Mouse (Mus musculus) hindbrain, embryonic 14.5 days (tissue): ENCODE measurements at regions not wholly inside any gene's neighbourhood (a gene's known extent, or its start where the extent isn't known, plus 50 kb on each side); places are given as distances from the start of the nearest gene placed in this dataset.
"Not testable (repeated sequence)": the region's sequence is repeated elsewhere in the genome, so short reads cannot be mapped to it uniquely, and the experiment has no call there.

Experiments
- ATAC-seq: fragments of 200-750 bp; cut with Nextera tagmentation; 2 replicates; pipeline ENCODE4 v1.8.0; 2017; ENCODE audit warnings: moderate number of reproducible peaks, mild to moderate bottlenecking, moderate TSS enrichment, moderate library complexity; ENCODE audit not compliant: low FRiP score
- DNase-seq: peaks from one replicate; pipeline ENCODE4 v3.0.0-alpha.2; 2015; ENCODE audit warnings: low spot score
- H3K27ac ChIP-seq: fragments of 300-500 bp; sonication (generic); 2 replicates; pipeline ENCODE4 v1.5.1; 2014; ENCODE audit warnings: mild to moderate bottlenecking, moderate library complexity
- H3K27me3 ChIP-seq: fragments of 300-500 bp; sonication (generic); 2 replicates; pipeline ENCODE4 v1.6.1; 2014; ENCODE audit warnings: mild to moderate bottlenecking, low read length, mixed read lengths; ENCODE audit not compliant: control insufficient read depth, insufficient read depth
- H3K36me3 ChIP-seq: fragments of 300-500 bp; sonication (generic); replicated peaks from 2 replicates; pipeline ENCODE4 v1.6.1; 2014; ENCODE audit not compliant: control insufficient read depth, insufficient read depth
- H3K4me1 ChIP-seq: fragments of 300-500 bp; sonication (generic); replicated peaks from 2 replicates; pipeline ENCODE4 v1.6.1; 2014; ENCODE audit warnings: antibody characterized with exemption, low read length, mixed read lengths; ENCODE audit not compliant: control insufficient read depth, insufficient read depth
- H3K4me2 ChIP-seq: fragments of 300-500 bp; sonication (generic); replicated peaks from 2 replicates; pipeline ENCODE4 v1.6.1; 2014; ENCODE audit warnings: mild to moderate bottlenecking, moderate library complexity
- H3K4me3 ChIP-seq: fragments of 300-500 bp; sonication (generic); replicated peaks from 2 replicates; pipeline ENCODE4 v1.5.1; 2014; ENCODE audit warnings: mild to moderate bottlenecking, low read length
- H3K9ac ChIP-seq: fragments of 300-500 bp; sonication (generic); 2 replicates; pipeline ENCODE4 v1.6.1; 2014
- H3K9me3 ChIP-seq: fragments of 300-500 bp; sonication (generic); 2 replicates; pipeline ENCODE4 v1.6.1; 2016; ENCODE audit warnings: low read length; ENCODE audit not compliant: control insufficient read depth
- WGBS: fragments of 180-500 bp; shearing (Covaris S2); extraction: QIAGEN DNeasy Blood & Tissue Kit; methylation state at CpG from one replicate; pipeline ENCODE4 v1.1.7; 2014; 5-methylcytosine and 5-hydroxymethylcytosine counted together

DNA sequence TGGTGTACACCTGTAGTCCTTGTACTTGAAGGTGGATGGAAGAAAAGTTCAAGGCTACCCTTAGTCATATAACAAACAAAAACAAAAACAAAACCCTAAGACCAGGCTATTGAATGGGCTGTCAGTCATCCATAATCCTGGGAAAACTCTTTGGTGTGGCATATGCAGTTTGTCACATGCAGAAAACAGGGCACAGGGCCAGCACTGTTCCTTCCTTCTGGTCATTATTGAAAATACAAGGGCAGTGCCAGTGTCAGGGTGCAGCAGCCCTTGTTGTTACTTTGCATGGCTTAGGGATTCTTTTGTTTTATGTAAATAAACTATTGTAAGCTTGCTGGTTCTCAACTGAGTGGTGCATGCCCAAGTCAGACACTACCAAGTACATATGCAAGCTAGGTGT lies 623.1 kb upstream of the Chrm3 start:
- Histone ChIP-seq H3K9me3 (no peaks in the 10 kb centered on the region), H3K9ac (no peak overlapping the region), H3K4me3 (no peak overlapping the region), H3K4me2 (no peak overlapping the region), H3K4me1 (no peaks in the 10 kb centered on the region), H3K27ac (no peak overlapping the region), H3K36me3 (no peaks in the 10 kb centered on the region), H3K27me3 (no peaks in the 10 kb centered on the region)
- DNase-seq (no peak), ATAC-seq (no peak)

DNA sequence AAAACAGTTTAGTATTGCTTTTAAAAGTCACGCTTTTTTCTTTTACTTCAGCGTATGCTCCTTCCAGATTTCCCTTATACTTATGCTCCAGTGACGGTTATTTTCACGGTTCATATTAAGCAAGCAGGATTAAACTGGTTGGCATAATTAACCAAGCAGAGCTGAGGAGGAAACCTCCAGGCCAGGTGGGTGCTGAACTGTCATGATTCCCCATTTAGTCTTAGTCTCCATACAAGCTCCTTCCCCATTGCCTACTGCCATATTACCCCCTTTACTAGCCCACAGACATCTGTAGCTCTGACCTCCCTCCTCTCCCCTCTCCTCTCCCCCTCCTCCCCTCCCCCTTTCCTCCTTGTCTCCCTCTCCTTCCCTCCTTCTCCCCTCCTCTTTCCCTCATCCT lies 621.9 kb upstream of the Chrm3 start:
- Histone ChIP-seq H3K27ac (no peak overlapping the region), H3K4me2 (no peak overlapping the region), H3K4me1 (no peaks in the 10 kb centered on the region), H3K9ac (no peak overlapping the region), H3K9me3 (no peaks in the 10 kb centered on the region), H3K36me3 (no peaks in the 10 kb centered on the region), H3K27me3 (no peaks in the 10 kb centered on the region), H3K4me3 (no peak overlapping the region)
- no peak for DNase-seq
- no peak for ATAC-seq
- 79% methylated on average over 4 of the region's 4 CpGs for WGBS

DNA sequence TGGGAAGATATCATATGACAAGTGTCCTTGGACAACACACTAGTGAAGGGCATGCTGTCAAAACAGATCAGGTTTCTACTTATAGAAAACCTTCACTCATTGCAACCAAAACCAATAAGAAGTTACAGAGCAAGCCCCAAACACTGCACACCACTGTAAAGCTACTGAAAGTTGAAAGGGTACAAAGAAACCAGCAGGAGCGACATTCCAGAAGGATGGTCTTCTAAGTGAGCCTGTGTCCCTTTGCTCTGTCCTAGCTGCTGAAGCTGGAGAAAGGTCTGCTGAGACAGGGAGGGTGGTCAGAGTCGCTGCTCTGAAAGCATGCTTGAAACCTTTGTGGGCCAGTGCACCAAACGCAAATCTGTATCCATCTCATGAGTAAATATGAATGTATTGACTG lies 611.3 kb upstream of the Chrm3 start:
- Histone ChIP-seq H3K27ac (no peak overlapping the region), H3K4me1 (no peaks in the 10 kb centered on the region), H3K4me2 (no peak overlapping the region), H3K9me3 (no peaks in the 10 kb centered on the region), H3K36me3 (no peaks in the 10 kb centered on the region), H3K9ac (no peak overlapping the region), H3K27me3 (no peaks in the 10 kb centered on the region), H3K4me3 (no peak overlapping the region)
- WGBS = 75% methylated on average over 3 of the region's 3 CpGs
- ATAC-seq (no peak), DNase-seq (no peak)

DNA sequence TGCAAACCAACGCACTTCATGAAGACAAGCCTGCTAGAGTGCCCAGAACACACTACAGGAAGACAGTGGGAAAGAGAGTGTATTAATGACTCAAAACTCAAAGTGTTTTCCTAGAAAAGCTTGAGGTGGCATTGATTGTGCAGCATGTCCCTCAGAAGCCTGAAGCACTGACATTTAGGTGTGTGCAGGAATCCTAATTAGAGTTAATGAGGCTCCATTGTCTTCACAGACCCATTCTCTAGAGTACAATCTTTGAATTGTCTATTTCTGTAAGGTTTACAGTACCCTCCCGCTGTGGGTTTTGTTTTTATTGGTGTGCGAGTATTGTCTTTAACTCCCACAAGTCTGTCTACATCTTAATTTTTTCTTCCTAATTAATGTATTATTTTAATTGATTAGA lies 610.1 kb upstream of the Chrm3 start:
- Histone ChIP-seq H3K4me3 (no peak overlapping the region), H3K27ac (no peak overlapping the region), H3K4me1 (no peaks in the 10 kb centered on the region), H3K9ac (no peak overlapping the region), H3K36me3 (no peaks in the 10 kb centered on the region), H3K9me3 (no peaks in the 10 kb centered on the region), H3K4me2 (no peak overlapping the region), H3K27me3 (no peaks in the 10 kb centered on the region)
- WGBS = 86% methylated on average over 3 of the region's 3 CpGs
- no peak for DNase-seq
- ATAC-seq = no peak

DNA sequence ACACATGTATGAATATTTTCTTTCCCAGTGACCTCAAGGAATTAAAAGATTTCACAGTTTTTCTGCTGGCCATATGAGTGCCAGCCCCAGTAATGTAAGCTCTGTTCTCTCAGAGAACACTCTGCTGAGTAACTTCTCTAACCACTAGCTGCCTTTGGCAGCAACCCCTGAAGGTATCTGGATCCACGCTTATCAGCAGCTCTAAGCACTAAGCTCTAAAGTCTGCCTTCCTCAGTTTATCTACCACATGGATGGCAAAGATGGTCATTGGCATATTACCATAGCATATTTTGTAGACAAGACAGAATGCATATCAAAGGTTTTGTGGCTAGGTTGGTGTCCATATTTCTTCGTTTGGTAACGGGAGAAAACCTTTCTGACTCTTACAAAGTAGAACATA lies 592.3 kb upstream of the Chrm3 start:
- Histone ChIP-seq H3K36me3 (no peaks in the 10 kb centered on the region), H3K27ac (no peak overlapping the region), H3K27me3 (no peaks in the 10 kb centered on the region), H3K4me1 (no peaks in the 10 kb centered on the region), H3K9me3 (no peaks in the 10 kb centered on the region), H3K4me3 (no peak overlapping the region), H3K9ac (no peak overlapping the region), H3K4me2 (no peak overlapping the region)
- WGBS = 91% methylated on average over 3 of the region's 3 CpGs
- ATAC-seq (no peak), DNase-seq (no peak)

DNA sequence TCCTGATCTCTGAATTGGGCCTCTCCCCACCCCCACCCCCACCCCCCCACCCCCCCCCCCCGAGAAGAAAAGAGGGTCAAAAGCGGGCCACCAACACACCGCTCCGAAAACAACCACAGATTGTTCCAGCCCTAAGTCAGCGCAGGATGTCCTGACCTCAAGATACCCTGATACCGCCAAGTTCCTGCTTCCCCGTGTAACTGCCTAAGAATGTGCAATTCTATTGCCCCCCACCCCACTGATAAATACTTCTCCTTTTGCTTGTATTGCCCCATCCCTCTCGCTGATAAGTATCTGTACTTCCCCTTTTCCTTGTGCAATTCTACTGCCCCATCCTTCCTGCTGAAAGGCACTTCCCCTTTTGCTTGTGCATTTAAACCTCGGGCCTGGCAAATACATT lies 590.0 kb upstream of the Chrm3 start:
- H3K36me3 ChIP-seq, DNase-seq, H3K4me2 ChIP-seq, H3K4me1 ChIP-seq, H3K4me3 ChIP-seq, H3K9me3 ChIP-seq, H3K9ac ChIP-seq, ATAC-seq, H3K27me3 ChIP-seq, H3K27ac ChIP-seq: not testable (repeated sequence)
- WGBS = 80% methylated on average over 8 of the region's 9 CpGs

DNA sequence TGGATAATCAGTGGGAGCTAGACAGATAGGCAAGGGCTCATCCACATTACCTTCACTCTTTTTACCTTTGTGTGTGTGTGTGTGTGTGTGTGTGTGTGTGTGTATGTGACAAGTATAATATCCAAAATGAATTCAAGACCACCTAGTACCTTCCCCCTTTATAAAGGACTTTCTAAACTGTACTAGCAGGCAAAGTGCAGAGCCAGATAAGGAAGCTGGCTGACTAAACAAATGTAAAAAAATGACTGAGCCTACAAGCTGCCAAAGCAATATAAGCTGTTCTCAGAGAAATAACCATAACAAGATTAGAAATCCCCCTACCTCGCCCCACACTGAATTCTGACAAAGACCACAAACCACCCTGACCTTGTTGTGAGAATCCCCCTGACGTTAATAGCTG lies 586.8 kb upstream of the Chrm3 start:
- H3K4me3 ChIP-seq = no peak overlapping the region
- H3K36me3 ChIP-seq = no peaks in the 10 kb centered on the region
- DNase-seq (no peak), ATAC-seq (no peak)
- no peaks in the 10 kb centered on the region for H3K9me3 ChIP-seq
- H3K27ac ChIP-seq = no peak overlapping the region
- no peak overlapping the region for H3K4me2 ChIP-seq
- H3K9ac ChIP-seq = no peak overlapping the region
- H3K4me1 ChIP-seq = no peaks in the 10 kb centered on the region
- no peaks in the 10 kb centered on the region for H3K27me3 ChIP-seq
- WGBS = 74% methylated on average over 2 of the region's 2 CpGs

DNA sequence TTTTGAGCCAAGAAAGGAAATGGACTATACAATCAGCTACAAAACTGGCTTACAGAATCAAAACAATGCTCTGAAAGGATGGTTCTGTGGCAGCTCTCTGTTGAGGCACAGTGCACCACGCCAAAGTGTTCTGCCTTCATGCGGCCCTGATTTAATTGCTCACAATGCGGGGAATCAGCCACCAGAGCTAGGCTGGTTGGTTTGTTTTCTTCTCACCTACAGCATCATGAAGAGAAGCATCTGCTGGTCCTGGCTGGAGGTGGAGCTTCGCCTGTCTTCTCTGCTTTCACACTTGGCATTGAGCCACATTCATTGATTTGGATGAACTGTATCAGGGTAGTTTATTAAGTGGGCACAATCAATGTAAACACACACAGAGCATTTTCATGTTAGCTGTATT lies 583.2 kb upstream of the Chrm3 start:
- no peak for DNase-seq
- Histone ChIP-seq H3K4me3 (no peak overlapping the region), H3K4me1 (no peaks in the 10 kb centered on the region), H3K27me3 (no peaks in the 10 kb centered on the region), H3K4me2 (no peak overlapping the region), H3K27ac (no peak overlapping the region), H3K9ac (no peak overlapping the region), H3K36me3 (no peaks in the 10 kb centered on the region), H3K9me3 (no peaks in the 10 kb centered on the region)
- ATAC-seq = no peak
- whole genome bisulfite sequencing = 81% methylated on average over 4 of the region's 4 CpGs

DNA sequence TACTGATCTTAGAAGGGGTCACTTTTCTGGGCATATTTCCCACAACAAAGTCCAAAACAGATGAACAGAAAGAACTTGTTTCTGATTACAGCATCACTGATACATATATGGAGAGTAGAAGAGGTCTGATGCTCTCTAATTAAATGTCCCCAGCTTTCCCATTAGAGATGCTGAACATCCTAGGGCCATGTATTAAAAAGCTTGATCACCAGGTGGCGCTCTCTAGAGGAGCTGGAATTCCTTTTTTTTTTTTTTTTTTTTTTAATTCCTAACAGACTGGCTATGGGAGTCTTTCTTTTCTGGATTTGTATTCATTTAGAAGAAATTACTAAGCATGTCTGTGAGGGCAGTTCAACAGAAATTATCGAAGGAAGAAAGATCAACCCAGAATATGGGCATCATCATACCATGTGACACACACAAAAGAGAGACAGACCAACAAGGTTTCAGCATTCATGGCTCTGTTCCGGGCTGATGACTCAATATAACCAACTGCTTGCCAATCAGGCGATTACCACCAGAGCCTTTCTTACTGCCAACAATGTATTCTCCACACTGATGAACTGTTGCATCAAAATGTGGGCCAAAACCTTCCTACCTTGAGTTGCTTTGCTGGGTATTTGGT lies 581.5 kb upstream of the Chrm3 start:
- H3K9me3 ChIP-seq = no peaks in the 10 kb centered on the region
- H3K27me3 ChIP-seq = no peaks in the 10 kb centered on the region
- H3K36me3 ChIP-seq = no peaks in the 10 kb centered on the region
- H3K4me2 ChIP-seq = no peak overlapping the region
- H3K27ac ChIP-seq = no peak overlapping the region
- ATAC-seq (no peak), DNase-seq (no peak)
- no peak overlapping the region for H3K4me3 ChIP-seq
- no peak overlapping the region for H3K9ac ChIP-seq
- no peaks in the 10 kb centered on the region for H3K4me1 ChIP-seq
- WGBS = 54% methylated on average over 4 of the region's 4 CpGs

DNA sequence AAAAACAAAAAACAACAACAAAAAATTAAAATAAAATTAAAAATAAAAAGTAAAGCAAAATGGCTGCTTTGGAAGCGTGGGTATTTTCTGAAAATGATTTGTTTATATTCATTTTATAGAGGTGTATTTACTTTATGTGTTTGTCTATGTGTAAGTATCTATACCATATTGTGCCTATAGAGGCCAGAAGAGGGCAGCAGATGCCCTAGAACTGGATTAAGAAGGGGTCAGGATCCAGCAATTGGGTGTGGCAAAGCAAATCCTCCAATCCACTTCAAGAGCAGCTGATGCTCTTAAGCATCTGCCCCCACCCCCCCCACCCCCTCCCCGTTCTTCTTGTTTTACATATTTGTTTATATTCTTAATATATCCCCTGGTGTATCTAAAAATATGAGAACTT lies 577.6 kb upstream of the Chrm3 start:
- Histone ChIP-seq H3K4me1 (no peaks in the 10 kb centered on the region), H3K4me3 (no peak overlapping the region), H3K27me3 (no peaks in the 10 kb centered on the region), H3K4me2 (no peak overlapping the region), H3K9ac (no peak overlapping the region), H3K27ac (no peak overlapping the region), H3K9me3 (no peaks in the 10 kb centered on the region), H3K36me3 (no peaks in the 10 kb centered on the region)
- WGBS = 96% methylated on average over 2 of the region's 2 CpGs
- ATAC-seq (no peak), DNase-seq (no peak)
